Mouse (Mus musculus): ENCODE results near the gene Cflar. TPM values are rescaled to one million over a fixed set of nuclear protein-coding genes. Genes with fewer than 3 reads are reported as not detected.

Gene Cflar
- polyA plus RNA-seq, 1 experiment: 7.1 TPM

GRCm38 (mm10) chr1:58803531-58803930 is 92.2 kb downstream of the Cflar start:
- H3K27me3 ChIP-seq (ENCODE audit: control insufficient read depth, insufficient read depth, low read length): no peaks in the 10 kb centered on the region
- TF ChIP-seq POLR2A (IDR thresholded peaks at IDR 0.05; ENCODE audit: control insufficient read depth, low read depth, low read length) (no peak), CTCF (IDR thresholded peaks at IDR 0.05; ENCODE audit: control insufficient read depth, insufficient read depth, insufficient replicate concordance, low read depth, low read length) (no peak)
- H3K4me3 ChIP-seq (ENCODE audit: control insufficient read depth, low read depth, low read length): no peak overlapping the region
- no peak overlapping the region for H3K27ac ChIP-seq (ENCODE audit: control insufficient read depth, insufficient read depth, low read depth, low read length)
- H3K4me1 ChIP-seq (ENCODE audit: control insufficient read depth, insufficient read depth, low read length): peaks cover 2% of the 10 kb centered on the region; the same call in 1 of the 2 replicates
- no peaks in the 10 kb centered on the region for H3K36me3 ChIP-seq (ENCODE audit: control insufficient read depth, insufficient read depth, low read length)

- Histone ChIP-seq H3K27me3 (ENCODE audit: control insufficient read depth, insufficient read depth, low read length) (no peaks in the 10 kb centered on the region), H3K4me3 (ENCODE audit: control insufficient read depth, low read depth, low read length) (no peak overlapping the region), H3K4me1 (ENCODE audit: control insufficient read depth, insufficient read depth, low read length) (peaks cover 2% of the 10 kb centered on the region; the same call in 1 of the 2 replicates), H3K27ac (ENCODE audit: control insufficient read depth, insufficient read depth, low read depth, low read length) (no peak overlapping the region), H3K36me3 (ENCODE audit: control insufficient read depth, insufficient read depth, low read length) (no peaks in the 10 kb centered on the region)
- no peak for TF ChIP-seq CTCF (IDR thresholded peaks at IDR 0.05; ENCODE audit: control insufficient read depth, insufficient read depth, insufficient replicate concordance, low read depth, low read length)
- no peak for TF ChIP-seq POLR2A (IDR thresholded peaks at IDR 0.05; ENCODE audit: control insufficient read depth, low read depth, low read length)
Measured at GRCm38 (mm10) chr1:58806651-58807050, 95.3 kb downstream of the Cflar start.

Other genes starting within 250 kb of the Cflar start
- 10.5 and 12.8 TPM in 2 replicates for gene Orc2, start 206.4 kb upstream of the Cflar start, polyA plus RNA-seq (2012; rRNA removed)
- 2.6 and 3.8 TPM in 2 replicates for gene Fam126b, start 125.2 kb upstream of the Cflar start, polyA plus RNA-seq (2012; rRNA removed)
- gene Ndufb3, start 125.1 kb upstream of the Cflar start, polyA plus RNA-seq (2012; rRNA removed): 37.6 and 40.4 TPM in 2 replicates
- gene Als2cr12, start 15.5 kb upstream of the Cflar start, polyA plus RNA-seq (2012; rRNA removed): 64.1 and 65.5 TPM in 2 replicates
- gene Casp8, start 83.9 kb downstream of the Cflar start, polyA plus RNA-seq (2012; rRNA removed): 0.73 and 0.90 TPM in 2 replicates